Mouse (Mus musculus) lung, embryonic 16.5 days (tissue): ENCODE results near the gene Slc39a8. TPM values are rescaled to one million over a fixed set of nuclear protein-coding genes. Genes with fewer than 3 reads are reported as not detected.

Experiments
- ATAC-seq: fragments of 200-750 bp; cut with Nextera tagmentation; 2 replicates; pipeline ENCODE4 v1.8.0; 2017; ENCODE audit warnings: low read depth, mild to moderate bottlenecking, moderate library complexity
- H3K27ac ChIP-seq: fragments of 300-500 bp; sonication (generic); 2 replicates; pipeline ENCODE4 v1.5.1; 2014; ENCODE audit warnings: mild to moderate bottlenecking, control low read depth, low read length
- H3K27me3 ChIP-seq: fragments of 300-500 bp; sonication (generic); 2 replicates; pipeline ENCODE4 v1.6.1; 2014; ENCODE audit warnings: low read depth, low read length, mixed read lengths; ENCODE audit not compliant: control insufficient read depth, insufficient read depth
- H3K36me3 ChIP-seq: fragments of 300-500 bp; sonication (generic); 2 replicates; pipeline ENCODE4 v1.6.1; 2014; ENCODE audit warnings: low read length; ENCODE audit not compliant: control insufficient read depth, insufficient read depth
- H3K4me1 ChIP-seq: fragments of 300-500 bp; sonication (generic); replicated peaks from 2 replicates; pipeline ENCODE4 v1.6.1; 2014; ENCODE audit warnings: low read length, mixed read lengths; ENCODE audit not compliant: control insufficient read depth, insufficient read depth
- H3K4me2 ChIP-seq: fragments of 300-500 bp; sonication (generic); 2 replicates; pipeline ENCODE4 v1.6.1; 2014; ENCODE audit warnings: low read depth, low read length, control low read depth
- H3K4me3 ChIP-seq: fragments of 300-500 bp; sonication (generic); 2 replicates; pipeline ENCODE4 v1.5.1; 2014; ENCODE audit warnings: mild to moderate bottlenecking, low read length, control low read depth
- H3K9ac ChIP-seq: fragments of 300-500 bp; sonication (generic); 2 replicates; pipeline ENCODE4 v1.6.1; 2014; ENCODE audit warnings: low read length, control low read depth
- H3K9me3 ChIP-seq: fragments of 300-500 bp; sonication (generic); 2 replicates; pipeline ENCODE4 v1.6.1; 2016; ENCODE audit warnings: low read length; ENCODE audit not compliant: control insufficient read depth
- WGBS: fragments of 180-500 bp; shearing (Covaris S2); extraction: QIAGEN DNeasy Blood & Tissue Kit; methylation state at CpG from one replicate; pipeline ENCODE4 v1.1.7; 2014; 5-methylcytosine and 5-hydroxymethylcytosine counted together
- polyA plus RNA-seq: library from polyadenylated mRNA; unstranded; fragments of >200 nt; fragmentation: Nextera tagmentation; extraction: Ambion mirVana; gene quantifications from 2 replicates; pipeline ENCODE4 v1.2.1, GENCODE M21; 2015

The Slc39a8 gene
- polyA plus RNA-seq, 1 experiment from 2014 or later, result 20.2 TPM

GRCm38 (mm10) chr3:135843181-135843580 is 18.1 kb downstream of the Slc39a8 start:
- no peak for ATAC-seq
- H3K9ac ChIP-seq, result no peak overlapping the region
- H3K4me1 ChIP-seq, result peaks cover 7% of the 10 kb centered on the region; the same call in 1 of the 2 replicates
- H3K27me3 ChIP-seq, result no peaks in the 10 kb centered on the region
- no peak overlapping the region for H3K4me2 ChIP-seq
- no peaks in the 10 kb centered on the region for H3K9me3 ChIP-seq
- WGBS, result 66% methylated on average over 5 of the region's 5 CpGs
- no peaks in the 10 kb centered on the region for H3K36me3 ChIP-seq
- no peak overlapping the region for H3K27ac ChIP-seq
- no peak overlapping the region for H3K4me3 ChIP-seq

DNA sequence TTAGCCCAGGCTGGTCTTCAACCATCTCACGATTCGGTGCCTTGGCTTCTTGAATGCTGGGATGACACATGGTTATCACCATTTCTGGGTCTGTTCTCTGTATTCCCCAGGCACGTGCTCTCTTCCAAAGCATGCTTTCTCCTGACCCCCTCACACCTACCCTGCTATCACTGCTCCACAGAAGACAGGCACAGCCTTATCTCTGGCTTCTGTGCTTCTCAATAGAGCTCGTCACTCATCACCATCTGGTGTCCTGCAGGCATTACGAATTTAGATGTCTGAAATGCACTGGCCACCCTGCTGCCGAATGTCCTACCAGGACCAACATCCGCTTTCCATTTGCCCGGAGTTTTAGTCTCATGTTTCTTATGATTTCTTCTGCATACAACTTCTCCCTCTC is 18.6 kb downstream of the Slc39a8 start:
- ATAC-seq, result no peak
- Histone ChIP-seq H3K27me3 (no peaks in the 10 kb centered on the region), H3K9ac (no peak overlapping the region)

GRCm38 (mm10) chr3:135844835-135845234 is 19.8 kb downstream of the Slc39a8 start:
- Histone ChIP-seq H3K4me2 (no peak overlapping the region), H3K4me1 (peaks cover 7% of the 10 kb centered on the region; the same call in 1 of the 2 replicates), H3K4me3 (no peak overlapping the region), H3K9me3 (no peaks in the 10 kb centered on the region), H3K9ac (no peak overlapping the region), H3K36me3 (0 out of 2 replicates have a peak, but pooled peaks cover 2% of the 10 kb centered on the region), H3K27me3 (no peaks in the 10 kb centered on the region), H3K27ac (peak overlapping the region; percentile 27; the same call in 1 of the 2 replicates)
- WGBS, result 49% methylated on average over 1 of the region's 1 CpGs
- ATAC-seq, result no peak

More for the DNA sequence above, 18.6 kb downstream of the Slc39a8 start:
- no peak overlapping the region for H3K4me2 ChIP-seq
- no peaks in the 10 kb centered on the region for H3K36me3 ChIP-seq
- H3K4me3 ChIP-seq, result no peak overlapping the region
- no peaks in the 10 kb centered on the region for H3K9me3 ChIP-seq
- H3K4me1 ChIP-seq, result peaks cover 7% of the 10 kb centered on the region; the same call in 1 of the 2 replicates
- WGBS, result 74% methylated on average over 8 of the region's 8 CpGs
- no peak overlapping the region for H3K27ac ChIP-seq

- Histone ChIP-seq H3K4me1 (peaks cover 7% of the 10 kb centered on the region; the same call in 1 of the 2 replicates), H3K27ac (peak overlapping the region; percentile 36; the same call in 1 of the 2 replicates), H3K36me3 (0 out of 2 replicates have a peak, but pooled peaks cover 2% of the 10 kb centered on the region), H3K9me3 (no peaks in the 10 kb centered on the region), H3K4me3 (no peak overlapping the region), H3K27me3 (no peaks in the 10 kb centered on the region), H3K4me2 (no peak overlapping the region), H3K9ac (no peak overlapping the region)
- WGBS, result 55% methylated on average over 7 of the region's 7 CpGs
- no peak for ATAC-seq
These were observed 20.8 kb downstream of the Slc39a8 start for GRCm38 (mm10) chr3:135845860-135846259.

DNA sequence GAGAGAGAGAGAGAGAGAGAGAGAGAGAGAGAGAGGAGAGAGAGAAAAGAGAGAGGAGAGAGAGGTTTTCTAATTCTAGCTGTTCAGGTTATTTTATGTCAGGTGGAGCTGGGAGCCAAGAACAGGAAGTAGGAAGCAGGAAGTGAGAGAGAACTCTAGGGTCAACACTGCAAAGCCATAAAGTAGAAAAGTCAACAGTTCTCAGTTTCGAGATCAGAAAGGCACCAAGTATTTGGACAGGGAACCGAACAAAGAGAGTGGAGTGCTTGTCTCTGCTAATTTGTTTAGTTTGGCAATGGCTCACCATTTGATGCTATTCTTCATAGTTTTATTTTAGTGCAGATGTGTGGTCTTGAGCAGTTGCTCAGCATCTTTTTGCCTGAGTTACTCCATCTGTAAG is 26.5 kb downstream of the Slc39a8 start:
- Histone ChIP-seq H3K9ac (no peak overlapping the region), H3K9me3 (no peaks in the 10 kb centered on the region), H3K4me1 (peaks cover 8% of the 10 kb centered on the region; the same call in 1 of the 2 replicates), H3K4me2 (no peak overlapping the region), H3K36me3 (0 out of 2 replicates have a peak, but pooled peaks cover 2% of the 10 kb centered on the region), H3K27ac (no peak overlapping the region), H3K27me3 (no peaks in the 10 kb centered on the region), H3K4me3 (no peak overlapping the region)
- WGBS, result 37% methylated on average over 2 of the region's 2 CpGs
- ATAC-seq, result peak; percentile 87

DNA sequence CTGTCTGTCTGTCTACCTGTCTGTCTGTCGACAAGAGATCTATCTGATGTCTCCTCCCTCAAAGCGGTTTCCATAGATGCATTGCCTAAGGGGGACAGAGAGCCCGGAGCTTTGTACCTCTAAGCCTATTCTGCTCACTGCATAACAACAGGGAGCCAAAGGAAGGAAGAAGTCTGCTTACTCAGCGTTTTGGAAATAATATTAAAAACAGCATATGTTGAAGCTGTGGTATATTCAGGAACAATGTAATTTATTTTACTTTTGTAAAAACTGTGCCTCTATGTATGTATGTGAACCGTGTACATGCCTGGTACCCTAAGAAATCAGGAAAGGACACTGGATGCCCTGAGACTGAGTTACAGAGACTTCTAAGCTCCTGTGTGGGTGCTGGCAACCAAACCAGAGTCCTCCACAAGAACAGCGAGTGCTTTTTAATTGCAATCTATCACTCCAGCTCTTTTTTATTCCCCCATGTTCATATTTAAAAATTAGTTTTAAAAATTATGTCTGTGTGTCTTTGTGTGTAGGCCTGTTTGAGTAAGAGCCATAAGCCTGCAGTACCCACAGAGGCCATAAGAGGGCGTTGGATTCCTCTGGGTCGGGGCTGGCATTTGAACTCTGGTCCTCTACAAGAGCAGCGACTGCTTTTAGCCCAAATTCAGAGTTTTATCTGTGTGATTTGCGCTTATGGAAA is 28.7 kb downstream of the Slc39a8 start:
- H3K4me2 ChIP-seq, result no peak overlapping the region
- no peaks in the 10 kb centered on the region for H3K27me3 ChIP-seq
- H3K4me1 ChIP-seq, result peaks cover 11% of the 10 kb centered on the region; the same call in 1 of the 2 replicates
- H3K9me3 ChIP-seq, result no peaks in the 10 kb centered on the region
- H3K36me3 ChIP-seq, result 0 out of 2 replicates have a peak, but pooled peaks cover 2% of the 10 kb centered on the region
- H3K27ac ChIP-seq, result no peak overlapping the region
- no peak for ATAC-seq
- WGBS, result 84% methylated on average over 10 of the region's 10 CpGs
- H3K9ac ChIP-seq, result no peak overlapping the region
- H3K4me3 ChIP-seq, result no peak overlapping the region

DNA sequence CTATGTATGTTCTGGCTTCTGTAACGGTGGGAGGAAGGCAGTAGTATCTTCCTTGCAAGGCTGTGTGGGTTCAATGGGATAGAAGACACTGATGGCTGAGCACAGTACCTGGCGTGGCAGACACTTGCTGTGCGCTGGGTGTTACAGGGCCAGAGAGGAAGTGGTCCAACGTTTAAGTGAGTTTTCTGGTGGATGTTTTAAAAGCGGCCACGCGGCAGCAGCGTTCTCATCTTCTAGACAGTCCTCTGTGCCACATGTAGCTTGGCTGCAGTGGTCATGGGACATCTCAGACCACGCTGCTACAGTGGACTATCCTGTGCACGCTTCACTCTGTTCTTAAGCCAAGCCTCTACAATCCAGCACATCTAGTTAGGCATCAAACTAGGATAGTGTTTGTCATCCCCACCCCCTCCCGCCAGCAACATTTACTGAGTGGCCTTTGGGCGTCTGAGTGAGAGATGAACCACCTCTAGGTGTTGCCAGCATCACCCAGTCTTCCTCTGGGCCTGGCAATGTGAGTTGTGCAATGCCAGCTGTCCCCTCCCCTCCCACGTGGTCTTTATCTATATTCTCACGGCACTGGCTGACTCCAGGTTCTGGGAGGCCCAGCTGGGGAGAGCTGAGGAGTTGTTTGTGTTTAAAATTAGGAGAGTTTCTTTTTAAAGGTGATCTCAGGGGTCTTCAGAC is 29.4 kb downstream of the Slc39a8 start:
- 75% methylated on average over 14 of the region's 14 CpGs for WGBS
- peaks cover 11% of the 10 kb centered on the region; the same call in 1 of the 2 replicates for H3K4me1 ChIP-seq
- H3K4me2 ChIP-seq, result no peak overlapping the region
- no peak for ATAC-seq
- H3K36me3 ChIP-seq, result no peaks in the 10 kb centered on the region
- no peak overlapping the region for H3K4me3 ChIP-seq
- no peak overlapping the region for H3K9ac ChIP-seq
- H3K9me3 ChIP-seq, result no peaks in the 10 kb centered on the region
- no peaks in the 10 kb centered on the region for H3K27me3 ChIP-seq
- no peak overlapping the region for H3K27ac ChIP-seq

DNA sequence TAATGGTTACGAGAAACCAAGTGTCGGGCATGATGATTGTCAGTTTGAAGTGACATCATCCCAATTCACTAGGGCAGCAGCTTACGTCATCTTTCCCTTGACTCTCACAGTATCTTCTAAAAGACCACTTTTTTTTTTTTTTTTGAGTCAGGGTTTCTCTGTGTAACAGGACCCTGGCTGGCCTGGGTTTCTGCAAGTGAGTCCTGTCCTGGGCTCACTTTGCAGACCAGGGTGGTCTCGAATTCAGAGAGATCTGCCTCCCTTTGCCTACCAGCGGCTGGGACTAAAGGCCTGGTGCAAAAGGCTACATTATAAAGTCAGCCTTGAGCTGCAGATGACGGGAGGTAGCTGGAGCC is 29.9 kb downstream of the Slc39a8 start:
- H3K4me3 ChIP-seq, result no peak overlapping the region
- no peaks in the 10 kb centered on the region for H3K36me3 ChIP-seq

GRCm38 (mm10) chr3:135856303-135856702 is 31.2 kb downstream of the Slc39a8 start:
- Histone ChIP-seq H3K27me3 (no peaks in the 10 kb centered on the region), H3K36me3 (no peaks in the 10 kb centered on the region), H3K4me2 (no peak overlapping the region), H3K9me3 (no peaks in the 10 kb centered on the region), H3K4me1 (peaks cover 11% of the 10 kb centered on the region; the same call in 1 of the 2 replicates), H3K4me3 (no peak overlapping the region), H3K9ac (no peak overlapping the region), H3K27ac (no peak overlapping the region)
- no peak for ATAC-seq
- 29% methylated on average over 1 of the region's 1 CpGs for WGBS

More for the DNA sequence above, 29.9 kb downstream of the Slc39a8 start:
- Histone ChIP-seq H3K4me2 (no peak overlapping the region), H3K27me3 (no peaks in the 10 kb centered on the region), H3K9me3 (no peaks in the 10 kb centered on the region), H3K9ac (no peak overlapping the region), H3K4me1 (peaks cover 11% of the 10 kb centered on the region; the same call in 1 of the 2 replicates), H3K27ac (no peak overlapping the region)
- ATAC-seq, result no peak
- WGBS, result 80% methylated on average over 6 of the region's 6 CpGs
